Mouse (Mus musculus): ENCODE measurements around the gene Daam1. TPM values are rescaled to one million over a fixed set of nuclear protein-coding genes. Genes with fewer than 3 reads are reported as not detected.

Daam1 gene
- polyA plus RNA-seq, 1 experiment from 2014 or later = 15.3 TPM

- H3K9ac ChIP-seq = no peak overlapping the region
- 0 out of 2 replicates have a peak overlapping the region, but pooled peaks have one; percentile 25 for H3K27ac ChIP-seq (ENCODE audit: low read depth)
- no peak for TF ChIP-seq CTCF (IDR thresholded peaks at IDR 0.05; ENCODE audit: low read depth)
- H3K4me2 ChIP-seq = no peak overlapping the region
- DNase-seq (peak; percentile 75), ATAC-seq (ENCODE audit: insufficient read depth) (peak; percentile 19; the same call in 1 of the 2 replicates)
- WGBS = 36% methylated on average over 12 of the region's 12 CpGs
- H3K4me3 ChIP-seq (ENCODE audit: low read depth, low read length) = no peak overlapping the region
- no peaks in the 10 kb centered on the region for H3K27me3 ChIP-seq (ENCODE audit: insufficient read depth, low read length)
- H3K36me3 ChIP-seq (ENCODE audit: insufficient read depth) = peaks cover 41% of the 10 kb centered on the region
- H3K9me3 ChIP-seq (ENCODE audit: low read depth, low read length) = no peaks in the 10 kb centered on the region
- H3K4me1 ChIP-seq (ENCODE audit: insufficient read depth) = peaks cover 40% of the 10 kb centered on the region
Observed at GRCm38 (mm10) chr12:71972619-71973266, 141.9 kb downstream of the Daam1 start.

DNA sequence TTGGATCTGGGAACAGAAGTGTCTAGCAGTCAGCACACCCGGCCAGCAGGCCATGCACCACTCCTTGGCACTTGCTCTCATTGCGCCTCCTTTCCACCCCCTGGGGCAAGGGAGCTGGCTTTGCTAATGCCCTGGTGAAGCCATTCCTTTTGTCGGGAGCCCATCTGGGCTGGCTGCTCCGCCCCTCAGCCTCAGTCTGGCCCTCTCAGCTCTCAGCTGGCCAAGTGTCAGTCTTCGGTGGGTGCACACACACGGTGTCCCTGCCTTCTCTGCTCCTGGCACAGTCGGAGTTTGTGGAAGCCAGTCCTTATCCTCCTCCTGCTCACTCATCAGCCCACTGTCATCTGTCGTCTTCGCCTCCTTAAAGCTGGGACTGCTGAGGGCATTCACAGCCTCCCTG is 142.7 kb downstream of the Daam1 start:
- no peak overlapping the region for H3K9ac ChIP-seq
- peaks cover 42% of the 10 kb centered on the region for H3K4me1 ChIP-seq (ENCODE audit: insufficient read depth)
- no peaks in the 10 kb centered on the region for H3K27me3 ChIP-seq (ENCODE audit: insufficient read depth, low read length)
- TF ChIP-seq CTCF (IDR thresholded peaks at IDR 0.05; ENCODE audit: low read depth) = no peak
- H3K4me3 ChIP-seq (ENCODE audit: low read depth, low read length) = no peak overlapping the region
- ATAC-seq (ENCODE audit: insufficient read depth) = no peak
- no peaks in the 10 kb centered on the region for H3K9me3 ChIP-seq (ENCODE audit: low read depth, low read length)
- no peak overlapping the region for H3K4me2 ChIP-seq
- no peak for DNase-seq
- H3K27ac ChIP-seq (ENCODE audit: low read depth) = no peak overlapping the region
- peaks cover 49% of the 10 kb centered on the region for H3K36me3 ChIP-seq (ENCODE audit: insufficient read depth)
- 52% methylated on average over 9 of the region's 9 CpGs for WGBS

- WGBS = 56% methylated on average over 1 of the region's 1 CpGs
- DNase-seq = no peak
- H3K9ac ChIP-seq = no peak overlapping the region; the same call in 1 of the 2 replicates
Observed at GRCm38 (mm10) chr12:71975626-71976025, 144.7 kb downstream of the Daam1 start.

DNA sequence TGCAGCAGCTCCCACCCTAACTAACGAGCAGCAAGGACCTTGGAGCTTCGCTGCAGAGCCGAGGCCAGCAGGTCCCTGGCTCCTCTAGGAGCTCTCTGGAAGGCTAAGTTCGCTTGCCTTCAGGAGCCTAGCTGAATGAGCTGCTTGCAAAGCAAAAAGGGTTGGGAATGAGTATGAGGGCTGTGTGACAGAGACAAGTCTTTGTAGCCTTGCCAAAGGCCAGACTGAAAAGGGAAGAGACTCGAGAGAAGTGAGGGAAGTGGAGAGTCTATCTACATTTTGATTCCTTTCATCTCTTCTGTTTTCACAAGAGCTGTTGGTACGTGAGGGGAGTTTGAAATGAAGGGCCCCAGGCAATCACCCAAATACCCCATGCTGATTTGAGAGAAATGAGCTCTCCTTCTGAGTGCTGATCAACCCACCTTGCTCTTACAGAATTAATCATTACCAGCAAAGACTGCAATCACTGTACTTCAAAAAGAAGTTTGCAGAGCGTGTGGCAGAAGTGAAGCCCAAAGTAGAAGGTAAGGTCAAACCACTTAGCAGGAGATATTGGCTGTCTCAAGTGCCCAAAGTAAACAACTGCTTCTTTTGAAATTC is 145.6 kb downstream of the Daam1 start:
- no peak overlapping the region for H3K4me3 ChIP-seq (ENCODE audit: low read depth, low read length)
- ATAC-seq (ENCODE audit: insufficient read depth) (peak; percentile 65), DNase-seq (peak; percentile 73)
- H3K9me3 ChIP-seq (ENCODE audit: low read depth, low read length) = no peaks in the 10 kb centered on the region
- H3K4me1 ChIP-seq (ENCODE audit: insufficient read depth) = peaks cover 46% of the 10 kb centered on the region
- 31% methylated on average over 7 of the region's 7 CpGs for WGBS
- peaks cover 60% of the 10 kb centered on the region for H3K36me3 ChIP-seq (ENCODE audit: insufficient read depth)
- H3K4me2 ChIP-seq = no peak overlapping the region
- no peak for TF ChIP-seq CTCF (IDR thresholded peaks at IDR 0.05; ENCODE audit: low read depth)
- peak overlapping the region; percentile 87 for H3K27ac ChIP-seq (ENCODE audit: low read depth)
- no peaks in the 10 kb centered on the region for H3K27me3 ChIP-seq (ENCODE audit: insufficient read depth, low read length)
- H3K9ac ChIP-seq = no peak overlapping the region

More at GRCm38 (mm10) chr12:71975626-71976025, 144.7 kb downstream of the Daam1 start:
- no peaks in the 10 kb centered on the region for H3K9me3 ChIP-seq (ENCODE audit: low read depth, low read length)
- H3K27ac ChIP-seq (ENCODE audit: low read depth) = peak overlapping the region; percentile 87
- H3K4me3 ChIP-seq (ENCODE audit: low read depth, low read length) = no peak overlapping the region
- no peaks in the 10 kb centered on the region for H3K27me3 ChIP-seq (ENCODE audit: insufficient read depth, low read length)
- H3K4me2 ChIP-seq = no peak overlapping the region
- peaks cover 43% of the 10 kb centered on the region for H3K4me1 ChIP-seq (ENCODE audit: insufficient read depth)
- ATAC-seq (ENCODE audit: insufficient read depth) = no peak
- peaks cover 59% of the 10 kb centered on the region for H3K36me3 ChIP-seq (ENCODE audit: insufficient read depth)
- TF ChIP-seq CTCF (IDR thresholded peaks at IDR 0.05; ENCODE audit: low read depth) = no peak

DNA sequence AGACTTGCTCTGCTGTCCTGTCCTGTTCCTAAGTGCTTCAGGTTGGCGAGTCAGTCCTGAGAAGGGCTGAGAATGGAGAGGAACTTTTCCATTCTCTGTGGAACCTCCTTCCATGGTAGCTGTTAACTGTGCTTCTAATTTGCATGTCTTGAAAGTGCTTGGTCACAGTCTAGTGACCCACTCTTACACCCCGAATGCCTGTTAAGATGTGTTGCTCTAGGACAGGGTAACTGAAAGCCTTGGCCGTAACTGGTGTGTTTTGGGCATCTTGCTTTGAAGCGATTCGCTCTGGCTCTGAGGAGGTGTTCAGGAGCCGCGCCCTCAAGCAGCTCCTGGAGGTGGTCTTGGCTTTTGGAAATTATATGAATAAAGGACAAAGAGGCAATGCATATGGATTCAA is 146.5 kb downstream of the Daam1 start:
- Histone ChIP-seq H3K4me1 (ENCODE audit: insufficient read depth) (peaks cover 39% of the 10 kb centered on the region), H3K4me3 (ENCODE audit: low read depth, low read length) (no peak overlapping the region), H3K4me2 (no peak overlapping the region), H3K27me3 (ENCODE audit: insufficient read depth, low read length) (no peaks in the 10 kb centered on the region), H3K9ac (no peak overlapping the region), H3K36me3 (ENCODE audit: insufficient read depth) (peaks cover 59% of the 10 kb centered on the region), H3K9me3 (ENCODE audit: low read depth, low read length) (no peaks in the 10 kb centered on the region), H3K27ac (ENCODE audit: low read depth) (peak overlapping the region; percentile 30; the same call in 1 of the 2 replicates)
- DNase-seq (no peak), ATAC-seq (ENCODE audit: insufficient read depth) (no peak)
- no peak for TF ChIP-seq CTCF (IDR thresholded peaks at IDR 0.05; ENCODE audit: low read depth)
- WGBS = 89% methylated on average over 7 of the region's 7 CpGs

- no peak for ATAC-seq (ENCODE audit: insufficient read depth)
- 60% methylated on average over 12 of the region's 12 CpGs for WGBS
- TF ChIP-seq CTCF (IDR thresholded peaks at IDR 0.05; ENCODE audit: low read depth) = no peak
Observed at GRCm38 (mm10) chr12:71978513-71979352, 147.9 kb downstream of the Daam1 start.

DNA sequence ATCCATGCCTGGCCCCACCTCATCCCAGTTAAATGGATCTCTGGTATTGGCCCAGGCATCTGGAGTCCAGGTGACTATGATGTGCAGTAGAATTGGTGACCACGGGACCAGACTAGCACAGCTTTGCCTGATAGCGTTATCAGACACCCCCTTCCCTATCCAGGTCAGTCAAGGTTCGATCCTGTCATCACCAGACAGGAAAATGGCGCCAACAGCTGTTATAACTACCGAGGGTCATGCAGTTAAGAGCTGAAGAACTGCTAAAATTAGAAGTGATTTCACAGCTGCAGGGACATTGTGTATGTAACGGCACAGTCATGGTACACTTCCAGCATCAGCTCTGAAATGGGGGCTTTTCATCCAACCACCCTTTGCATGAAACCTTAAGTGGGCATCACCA is 149.3 kb downstream of the Daam1 start:
- TF ChIP-seq CTCF (IDR thresholded peaks at IDR 0.05; ENCODE audit: low read depth) = no peak
- WGBS = 45% methylated on average over 6 of the region's 6 CpGs
- no peaks in the 10 kb centered on the region for H3K27me3 ChIP-seq (ENCODE audit: insufficient read depth, low read length)
- no peak overlapping the region for H3K27ac ChIP-seq (ENCODE audit: low read depth)
- H3K4me2 ChIP-seq = no peak overlapping the region
- DNase-seq = no peak
- no peaks in the 10 kb centered on the region for H3K9me3 ChIP-seq (ENCODE audit: low read depth, low read length)
- peaks cover 68% of the 10 kb centered on the region for H3K36me3 ChIP-seq (ENCODE audit: insufficient read depth)
- ATAC-seq (ENCODE audit: insufficient read depth) = no peak
- H3K9ac ChIP-seq = no peak overlapping the region
- peaks cover 29% of the 10 kb centered on the region for H3K4me1 ChIP-seq (ENCODE audit: insufficient read depth)
- no peak overlapping the region for H3K4me3 ChIP-seq (ENCODE audit: low read depth, low read length)

More at GRCm38 (mm10) chr12:71978513-71979352, 147.9 kb downstream of the Daam1 start:
- H3K4me2 ChIP-seq = no peak overlapping the region
- no peak overlapping the region for H3K9ac ChIP-seq
- peak; percentile 47 for DNase-seq
- no peaks in the 10 kb centered on the region for H3K27me3 ChIP-seq (ENCODE audit: insufficient read depth, low read length)
- H3K27ac ChIP-seq (ENCODE audit: low read depth) = peak overlapping the region; percentile 50; the same call in 1 of the 2 replicates
- H3K4me1 ChIP-seq (ENCODE audit: insufficient read depth) = peaks cover 31% of the 10 kb centered on the region
- no peaks in the 10 kb centered on the region for H3K9me3 ChIP-seq (ENCODE audit: low read depth, low read length)
- no peak overlapping the region for H3K4me3 ChIP-seq (ENCODE audit: low read depth, low read length)
- H3K36me3 ChIP-seq (ENCODE audit: insufficient read depth) = peaks cover 69% of the 10 kb centered on the region

Measured in lung, embryonic 14.5 days (tissue).